Mouse (Mus musculus) retina, embryonic 14.5 days (tissue): ENCODE data around the gene 4930558C23Rik.
"Not testable (repeated sequence)": the region's sequence is repeated elsewhere in the genome, so short reads cannot be mapped to it uniquely, and the experiment has no call there.

ENCODE experiments used
- DNase-seq: peaks from one replicate; pipeline ENCODE4 v3.0.0-alpha.2; 2015; ENCODE audit warnings: low spot score

The 4930558C23Rik gene

DNA sequence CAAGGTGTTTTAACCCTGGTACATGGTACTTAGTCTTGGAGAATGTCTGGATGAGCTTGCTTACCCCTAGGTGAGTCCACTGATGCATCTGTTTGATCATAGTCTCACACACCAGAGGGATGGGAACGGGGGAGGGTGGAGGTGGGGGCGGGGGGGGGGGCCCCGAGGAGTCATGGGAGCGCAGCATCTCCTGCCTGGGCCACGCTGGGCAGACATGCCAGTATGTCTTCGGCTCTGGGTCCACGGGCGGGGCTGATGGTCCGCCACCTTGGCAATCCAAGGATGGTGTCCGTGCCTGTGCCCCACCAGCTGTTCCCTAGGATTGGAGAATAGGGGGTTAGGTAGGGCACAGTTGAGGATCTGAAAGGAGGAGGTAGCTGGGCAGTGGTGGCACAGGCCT lies 29.4 kb downstream of the 4930558C23Rik start:
- no peak for DNase-seq

DNA sequence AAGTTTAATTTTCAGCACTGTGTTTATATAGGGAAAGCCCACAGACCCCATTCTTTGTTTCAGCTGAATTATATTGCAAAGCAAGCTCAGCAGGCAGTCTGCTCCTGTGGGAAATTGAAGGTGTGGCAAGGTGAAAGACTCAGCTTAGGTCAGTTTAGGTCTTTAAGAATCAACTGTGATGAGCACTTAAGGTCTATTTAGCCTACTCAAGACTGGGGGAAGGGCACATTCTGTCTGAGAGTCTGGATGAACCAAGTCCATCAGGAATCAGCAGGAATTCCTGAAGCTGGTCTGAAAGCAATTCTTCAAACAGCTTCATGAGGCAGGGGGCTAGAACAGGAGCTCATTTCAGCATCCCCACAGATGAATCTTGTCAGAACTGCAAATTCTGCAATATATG lies 32.5 kb downstream of the 4930558C23Rik start:
- no peak for DNase-seq

DNA sequence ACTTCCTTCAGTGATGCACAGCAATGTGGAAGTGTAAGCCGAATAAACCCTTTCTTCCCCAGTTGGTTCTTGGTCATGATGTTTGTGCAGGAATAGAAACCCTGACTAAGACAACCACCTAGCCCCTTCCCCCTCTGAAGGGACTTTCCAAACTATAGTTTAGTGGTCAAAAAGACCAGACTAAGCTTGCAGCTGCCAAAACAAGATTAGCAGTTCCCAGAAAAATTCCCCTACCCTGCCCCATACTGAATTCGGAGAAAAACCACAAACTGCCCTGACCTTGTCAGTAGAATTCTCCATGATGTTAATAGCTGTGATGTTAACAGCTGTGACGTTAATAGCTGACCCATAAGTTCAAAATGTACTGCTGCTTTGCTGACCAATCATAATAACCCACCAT lies 42.4 kb downstream of the 4930558C23Rik start:
- not testable (repeated sequence) for DNase-seq

DNA sequence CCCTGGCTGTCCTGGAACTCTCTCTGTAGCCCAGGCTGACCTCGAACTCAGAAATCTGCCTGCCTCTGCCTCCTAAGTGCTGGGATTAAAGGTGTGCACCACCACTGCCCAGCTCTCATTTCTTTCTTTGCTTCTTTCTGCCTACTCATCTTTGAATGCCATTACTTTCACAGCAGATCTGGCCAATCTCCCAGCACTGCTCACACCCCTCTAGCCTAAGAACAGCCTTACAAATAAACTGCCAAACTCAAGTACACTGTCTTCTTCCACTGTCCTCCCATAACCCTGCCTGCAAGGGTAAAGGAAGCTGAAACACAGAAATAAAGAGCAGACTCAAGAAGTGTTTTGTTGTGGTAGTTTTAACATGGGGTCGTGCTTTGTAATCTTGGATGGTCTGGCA lies 44.9 kb downstream of the 4930558C23Rik start:
- DNase-seq: no peak

DNA sequence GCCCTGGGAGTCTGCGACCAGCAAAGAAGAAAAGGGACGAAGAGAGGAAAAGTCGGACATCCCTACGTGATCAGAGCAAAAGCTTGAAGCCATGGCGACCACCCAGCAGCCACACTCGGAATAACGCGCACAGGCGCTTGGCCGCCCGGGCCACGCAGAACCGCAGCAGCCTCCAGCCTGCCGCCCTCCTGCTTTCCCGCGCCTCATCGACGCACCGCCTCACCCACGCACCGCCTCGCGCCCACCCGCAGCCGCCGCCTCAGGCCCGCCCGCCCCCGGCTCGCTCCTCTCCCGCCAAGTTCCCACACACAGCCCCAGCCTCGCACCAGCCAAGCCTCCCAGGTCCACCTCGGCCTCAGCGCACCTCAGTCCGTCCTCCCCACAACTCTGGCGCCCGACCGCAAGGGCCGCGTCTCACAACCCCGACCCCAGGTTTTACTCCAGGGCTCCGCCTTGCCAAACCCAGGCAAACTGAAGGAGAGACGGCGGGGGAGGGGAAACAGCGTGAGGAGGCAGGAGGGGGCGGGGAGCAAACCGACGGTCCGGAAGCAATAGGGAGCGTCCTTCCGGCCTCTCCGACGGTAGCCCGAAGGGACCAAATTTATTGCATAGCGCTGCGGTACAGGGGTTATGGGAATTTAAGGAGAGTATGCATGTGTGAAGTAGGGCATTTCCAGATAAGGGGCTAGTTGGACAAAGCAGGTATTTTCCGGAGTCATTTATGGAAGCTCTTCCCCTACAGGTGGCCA lies 45.8 kb downstream of the 4930558C23Rik start, which contains the start of gene Setdb1:
TSS of gene Setdb1 (minus strand) at position 502 of the 749 bp plus-strand sequence.
- DNase-seq: peak; percentile 99

DNA sequence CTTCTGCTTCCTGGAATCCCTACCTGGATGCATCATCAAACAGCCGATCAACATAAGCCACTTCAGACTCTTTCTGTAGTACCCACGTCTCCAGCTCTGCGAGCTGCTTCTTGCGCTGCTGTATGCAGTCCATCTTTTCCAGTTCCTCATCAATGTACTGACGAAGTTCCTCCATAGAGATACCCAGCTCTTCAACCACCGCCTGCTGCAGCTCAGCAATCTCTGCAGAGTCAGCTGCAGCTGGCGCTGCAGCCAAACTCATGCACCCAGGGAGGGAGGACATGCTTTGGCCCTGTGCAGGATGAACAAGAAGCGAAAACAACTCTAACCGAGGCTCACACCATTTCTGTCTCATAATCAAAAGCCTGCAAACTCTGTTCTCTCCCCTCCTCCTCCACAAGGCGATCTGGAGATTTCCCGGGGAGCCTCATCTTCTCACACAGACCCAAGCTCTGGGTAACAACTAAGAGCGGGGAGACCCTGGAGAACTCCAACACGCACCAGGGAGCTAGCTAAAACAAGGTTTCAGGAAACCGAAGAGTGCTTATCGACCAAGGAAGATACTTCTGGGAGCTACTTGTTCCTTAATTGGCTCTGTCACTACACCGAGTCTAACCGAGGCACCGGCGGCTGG lies 46.6 kb downstream of the 4930558C23Rik start:
- not testable (repeated sequence) for DNase-seq

DNA sequence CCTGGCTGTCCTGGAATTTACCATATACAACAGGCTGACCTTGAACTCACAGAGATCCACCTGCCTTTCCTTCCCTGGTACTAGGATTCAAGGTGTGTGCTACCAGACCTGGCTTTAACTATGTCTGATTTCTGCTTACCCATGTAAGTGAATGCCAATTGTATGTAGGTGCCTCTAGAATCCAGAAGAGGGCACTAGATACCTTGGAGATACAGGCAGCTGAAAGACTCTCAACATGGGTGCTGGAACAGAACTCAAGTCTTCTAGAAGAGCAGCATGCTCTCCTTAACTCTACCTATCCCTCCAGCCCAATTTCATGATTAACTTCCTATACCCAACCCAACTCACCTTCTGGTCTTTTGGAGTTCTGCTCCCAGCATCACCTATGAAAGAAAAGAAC lies 53.1 kb downstream of the 4930558C23Rik start:
- DNase-seq: peak; percentile 54

DNA sequence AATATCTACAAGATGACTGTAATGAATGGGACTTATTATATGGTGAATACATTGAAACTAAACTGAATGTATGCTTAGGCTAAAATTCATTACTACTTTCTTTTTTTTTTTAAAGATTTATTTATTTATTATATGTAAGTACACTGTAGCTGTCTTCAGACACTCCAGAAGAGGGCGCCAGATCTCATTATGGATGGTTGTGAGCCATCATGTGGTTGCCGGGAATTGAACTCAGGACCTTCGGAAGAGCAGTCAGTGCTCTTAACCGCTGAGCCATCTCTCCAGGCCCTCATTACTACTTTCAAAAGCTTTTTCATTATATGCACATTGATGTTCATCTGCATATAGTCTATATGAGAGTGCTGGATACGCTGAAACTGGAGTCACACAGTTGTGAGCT lies 54.3 kb downstream of the 4930558C23Rik start:
- DNase-seq: not testable (repeated sequence)

DNA sequence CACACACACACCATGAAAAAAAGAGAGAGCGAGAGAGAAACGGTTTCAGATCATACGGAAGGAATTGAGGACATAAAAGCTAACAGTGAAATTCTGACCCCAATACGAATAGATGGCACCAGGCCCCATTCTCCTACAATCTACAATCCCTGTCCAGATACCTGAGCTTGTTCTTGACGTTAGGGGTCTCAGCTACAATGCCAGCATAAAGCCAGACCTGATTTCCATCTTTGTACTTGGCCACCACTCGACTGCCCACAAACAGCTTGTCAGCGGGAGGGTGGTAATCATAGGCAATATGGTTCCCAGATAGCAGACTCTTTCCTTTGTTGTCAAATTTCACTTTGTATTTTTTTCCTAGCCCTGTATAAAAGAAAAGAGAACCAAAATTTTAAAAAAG lies 56.2 kb downstream of the 4930558C23Rik start:
- no peak for DNase-seq

DNA sequence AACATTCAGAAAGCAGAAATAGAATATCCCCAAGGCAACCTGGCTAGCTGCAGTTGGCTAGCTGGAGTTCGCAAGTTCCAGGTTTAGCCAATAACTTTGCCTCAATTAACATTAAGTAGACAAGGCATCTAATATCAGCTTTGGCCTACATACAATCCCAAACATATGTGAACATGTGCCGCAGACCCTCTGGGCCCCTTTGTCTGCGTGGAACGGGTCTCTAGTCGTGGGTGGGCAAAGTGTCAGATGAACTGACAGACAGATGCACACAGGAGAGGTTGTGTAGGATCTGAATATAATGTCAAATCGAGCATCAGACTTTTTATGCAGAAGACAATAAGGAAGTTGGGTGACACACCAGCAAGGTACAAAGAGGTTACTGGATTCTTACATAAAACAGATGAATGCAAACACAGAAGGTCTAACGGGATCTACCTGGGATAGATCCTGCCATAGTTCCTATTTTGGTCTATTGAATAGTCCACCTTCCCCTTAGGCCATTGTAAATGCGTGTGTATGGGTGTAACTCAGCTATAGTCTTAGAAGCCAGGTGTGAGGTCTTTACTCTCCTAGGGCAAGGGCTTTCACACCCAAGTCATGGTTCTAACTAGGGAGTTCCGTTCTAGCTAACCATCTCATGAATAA lies 59.2 kb downstream of the 4930558C23Rik start:
- not testable (repeated sequence) for DNase-seq

DNA sequence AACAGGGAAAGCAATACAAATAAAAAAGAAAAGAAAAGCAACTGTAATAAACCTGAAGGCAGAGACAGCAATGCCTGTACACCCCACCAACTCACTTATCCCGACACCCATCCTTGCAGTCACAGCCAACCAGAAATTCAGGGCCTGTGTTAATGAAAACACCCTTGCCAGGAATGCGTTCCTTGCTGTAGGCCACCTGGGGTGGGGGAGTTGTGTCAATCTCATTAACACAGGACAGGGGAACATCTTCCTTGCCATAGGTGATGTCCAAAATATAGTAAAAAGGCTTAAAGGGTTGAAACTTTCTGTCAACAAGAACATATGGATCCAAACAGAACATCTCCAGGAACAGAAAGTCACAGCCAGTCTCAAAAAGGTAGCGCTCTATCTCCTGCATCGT lies 64.4 kb downstream of the 4930558C23Rik start:
- no peak for DNase-seq

DNA sequence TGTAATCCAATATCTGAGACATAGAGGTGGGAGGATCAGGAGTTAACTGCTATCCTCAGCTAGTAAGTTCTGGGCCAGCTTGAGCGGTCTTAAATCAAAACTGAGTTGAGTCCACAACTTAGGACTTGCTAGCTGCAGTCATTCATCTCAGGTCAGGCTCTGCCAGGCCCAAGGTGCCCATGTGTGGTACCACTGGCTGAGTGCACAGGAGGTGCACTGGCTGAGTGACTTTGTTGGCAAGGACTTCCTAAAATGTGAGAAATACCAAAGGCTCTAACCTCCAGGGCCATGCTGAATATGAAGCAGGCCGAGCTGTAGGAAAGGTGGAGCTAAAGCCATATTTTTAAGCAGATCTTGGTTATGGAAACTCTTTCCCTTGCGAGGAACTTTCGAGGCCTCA lies 65.3 kb downstream of the 4930558C23Rik start:
- DNase-seq: no peak
